Comparison of ENCODE assay signal across 27 mouse cellular contexts in genomic region chr1:127464041-127464440, GRCm38 (mm10).
DNase-seq lines count a peak whose midpoint lies in the region; ATAC-seq and TF ChIP-seq lines count a peak whose summit lies in the region.
"Had no signal": no experiment of that assay in that cellular context is flagged by ENCODE, and none has a peak within 500 bp of the region (broad histone marks: within the 10 kb centered on the region; RNA-seq: fewer than 3 reads in every experiment).

No protein-coding gene starts in this region.

- TF ChIP-seq CTCF in kidney, adult 2 months (conservative IDR thresholded peaks at IDR 0.05; ENCODE audit: insufficient read depth, insufficient read length, low read depth, low read length) = no peak
- TF ChIP-seq CTCF in testis, adult 2 months (IDR thresholded peaks at IDR 0.05; ENCODE audit: control insufficient read depth, insufficient read depth, insufficient replicate concordance, low read depth, low read length) = no peak

- no peak overlapping the region for H3K27ac ChIP-seq in kidney, adult 2 months (ENCODE audit: insufficient read depth, low read depth, low read length)
- no peak overlapping the region for H3K27ac ChIP-seq in kidney, embryonic 15.5 days
- H3K27ac ChIP-seq in testis, adult 2 months (ENCODE audit: control insufficient read depth, insufficient read depth, low read depth, low read length) = peak overlapping the region; percentile 49
- H3K27ac ChIP-seq: embryonic facial prominence, embryonic 10.5 days; embryonic facial prominence, embryonic 13.5 days; forebrain, embryonic 12.5 days; forebrain, embryonic 15.5 days; heart, embryonic 15.5 days; hindbrain, embryonic 10.5 days; hindbrain, embryonic 13.5 days had no signal

- no peak overlapping the region for H3K4me3 ChIP-seq in kidney, adult 2 months (ENCODE audit: insufficient read depth, low read depth, low read length)
- no peak overlapping the region for H3K4me3 ChIP-seq in kidney, embryonic 15.5 days (replicated peaks)
- H3K4me3 ChIP-seq in testis, adult 2 months (ENCODE audit: control insufficient read depth, low read depth, low read length) = no peak overlapping the region
- H3K4me3 ChIP-seq: embryonic facial prominence, embryonic 10.5 days; embryonic facial prominence, embryonic 13.5 days; erythroblast, embryonic 14.5 days; forebrain, embryonic 12.5 days; forebrain, embryonic 15.5 days; heart, embryonic 12.5 days; heart, embryonic 15.5 days; hindbrain, embryonic 10.5 days; hindbrain, embryonic 13.5 days had no signal

- no peaks in the 10 kb centered on the region for H3K27me3 ChIP-seq in kidney, adult 2 months (replicated peaks; ENCODE audit: control insufficient read depth, insufficient read depth, low read length)
- no peaks in the 10 kb centered on the region for H3K27me3 ChIP-seq in kidney, embryonic 15.5 days
- no peaks in the 10 kb centered on the region for H3K27me3 ChIP-seq in testis, adult 2 months (ENCODE audit: control insufficient read depth, insufficient read depth, low read length)
- H3K27me3 ChIP-seq: embryonic facial prominence, embryonic 13.5 days; forebrain, embryonic 12.5 days; forebrain, embryonic 15.5 days; heart, embryonic 12.5 days; heart, embryonic 15.5 days; hindbrain, embryonic 13.5 days had no signal

- H3K9me3 ChIP-seq in kidney, embryonic 15.5 days (replicated peaks) = no peaks in the 10 kb centered on the region
- H3K9me3 ChIP-seq: embryonic facial prominence, embryonic 10.5 days; embryonic facial prominence, embryonic 13.5 days; forebrain, embryonic 12.5 days; forebrain, embryonic 15.5 days; heart, embryonic 12.5 days; heart, embryonic 15.5 days; hindbrain, embryonic 10.5 days; hindbrain, embryonic 13.5 days had no signal

- peak; percentile 58 for DNase-seq in kidney, adult 2 months
- DNase-seq in kidney, postnatal 25 days = no peak
- no peak for DNase-seq in kidney, adult 11 months
- DNase-seq in testis, postnatal 14 days (ENCODE audit: low spot score) = no peak
- DNase-seq: adrenal gland, adult 8-10 months; adrenal gland, postnatal 25 days; cerebellum, adult 11-12 months; cerebellum, adult 8-10 months; cerebellum, postnatal 10 days; cerebellum, postnatal 36 days; embryo, embryonic 11 days; gastrocnemius, postnatal 25 days; heart, adult 18-20 months; heart, postnatal 10 days; heart, postnatal 36 days had no signal

- peak; percentile 31; the same call in 1 of the 2 replicates for ATAC-seq in kidney, embryonic 15.5 days (replicated peaks; ENCODE audit: low FRiP score)
- ATAC-seq: activated CD4-positive, CD25-positive, alpha-beta regulatory T cell, adult 4 months; forebrain, embryonic 15.5 days had no signal

- TF ChIP-seq POLR2A in kidney, adult 2 months (IDR thresholded peaks at IDR 0.05; ENCODE audit: low read depth, low read length) = no peak
- no peak for TF ChIP-seq POLR2A in testis, adult 2 months (IDR thresholded peaks at IDR 0.05; ENCODE audit: control insufficient read depth, low read depth, low read length)

- no peaks in the 10 kb centered on the region for H3K4me1 ChIP-seq in kidney, adult 2 months (ENCODE audit: control insufficient read depth, insufficient read depth, low read length)
- H3K4me1 ChIP-seq in kidney, embryonic 15.5 days = peaks cover 31% of the 10 kb centered on the region
- H3K4me1 ChIP-seq in testis, adult 2 months (ENCODE audit: control insufficient read depth, insufficient read depth, low read length) = no peaks in the 10 kb centered on the region; the same call in none of the 2 replicates
- H3K4me1 ChIP-seq: embryonic facial prominence, embryonic 13.5 days; forebrain, embryonic 12.5 days; forebrain, embryonic 15.5 days had no signal

- H3K9ac ChIP-seq in kidney, embryonic 15.5 days = no peak overlapping the region
- H3K9ac ChIP-seq: embryonic facial prominence, embryonic 13.5 days; forebrain, embryonic 12.5 days; forebrain, embryonic 15.5 days; heart, embryonic 12.5 days; heart, embryonic 15.5 days; hindbrain, embryonic 13.5 days had no signal

- 69% methylated on average over 6 of the region's 6 CpGs for WGBS in kidney, adult 2 months
- WGBS in kidney, embryonic 15.5 days = 29% methylated on average over 6 of the region's 6 CpGs

- no peaks in the 10 kb centered on the region for H3K36me3 ChIP-seq in kidney, adult 2 months (ENCODE audit: control insufficient read depth, insufficient read depth, low read length)
- peaks cover 9% of the 10 kb centered on the region for H3K36me3 ChIP-seq in kidney, embryonic 15.5 days
- H3K36me3 ChIP-seq in testis, adult 2 months (ENCODE audit: control insufficient read depth, insufficient read depth, low read length) = peaks cover 2% of the 10 kb centered on the region; the same call in 1 of the 2 replicates

- H3K4me2 ChIP-seq in kidney, embryonic 15.5 days = no peak overlapping the region
- H3K4me2 ChIP-seq: embryonic facial prominence, embryonic 13.5 days; forebrain, embryonic 12.5 days; forebrain, embryonic 15.5 days; heart, embryonic 12.5 days; heart, embryonic 15.5 days; hindbrain, embryonic 13.5 days had no signal
